Mouse (Mus musculus): Measurements from ENCODE around the gene Ice1. TPM values are rescaled to one million over a fixed set of nuclear protein-coding genes. Genes with fewer than 3 reads are reported as not detected.

Ice1 gene
- 20.0 and 25.6 TPM in 2 replicates for polyA plus RNA-seq (2012; rRNA removed)

DNA sequence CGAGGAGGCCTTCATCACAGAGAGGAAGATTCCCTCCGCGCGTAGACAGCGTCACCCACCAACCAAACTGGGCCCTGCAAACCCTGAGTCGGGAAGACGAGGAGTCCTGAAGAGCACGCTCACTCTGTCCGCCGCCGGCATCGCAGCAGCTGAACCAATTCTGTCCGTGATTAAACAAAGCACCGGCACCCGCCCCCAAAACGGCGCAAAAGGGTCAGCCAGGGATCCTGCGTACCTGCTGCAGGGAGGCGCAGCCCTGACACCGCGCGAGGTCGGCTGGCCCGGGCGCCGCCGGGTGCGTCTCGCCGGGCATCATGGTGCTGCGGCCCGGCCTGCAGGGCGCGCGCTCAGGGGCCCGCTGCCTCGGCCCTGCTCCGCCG lies at the start of gene Ice1:
Gene Ice1 (minus strand): TSS at position 353 of the 380 bp plus-strand sequence.
- no peak for DNase-seq
- WGBS: under 1% methylated on average over 39 of the region's 39 CpGs
- peaks cover 11% of the 10 kb centered on the region for H3K4me1 ChIP-seq (ENCODE audit: control insufficient read depth, insufficient read depth, low read length)
- TF ChIP-seq POLR2A (IDR thresholded peaks at IDR 0.05; ENCODE audit: borderline replicate concordance, extremely low read depth, low read depth, low read length) (no peak), CTCF (IDR thresholded peaks at IDR 0.05; ENCODE audit: insufficient read depth, low read length) (no peak)
- H3K4me3 ChIP-seq (replicated peaks; ENCODE audit: extremely low read depth, low read depth, low read length): peak within 1 kb of the TSS; percentile 62

- Histone ChIP-seq H3K4me1 (ENCODE audit: control insufficient read depth, insufficient read depth, low read length) (no peaks in the 10 kb centered on the region), H3K4me3 (replicated peaks; ENCODE audit: extremely low read depth, low read depth, low read length) (no peak overlapping the region)
- WGBS: 72% methylated on average over 5 of the region's 5 CpGs
- TF ChIP-seq POLR2A (IDR thresholded peaks at IDR 0.05; ENCODE audit: borderline replicate concordance, extremely low read depth, low read depth, low read length): no peak
- no peak for DNase-seq
These were observed 48.4 kb upstream of the Ice1 start for GRCm38 (mm10) chr13:70685825-70686224.

DNA sequence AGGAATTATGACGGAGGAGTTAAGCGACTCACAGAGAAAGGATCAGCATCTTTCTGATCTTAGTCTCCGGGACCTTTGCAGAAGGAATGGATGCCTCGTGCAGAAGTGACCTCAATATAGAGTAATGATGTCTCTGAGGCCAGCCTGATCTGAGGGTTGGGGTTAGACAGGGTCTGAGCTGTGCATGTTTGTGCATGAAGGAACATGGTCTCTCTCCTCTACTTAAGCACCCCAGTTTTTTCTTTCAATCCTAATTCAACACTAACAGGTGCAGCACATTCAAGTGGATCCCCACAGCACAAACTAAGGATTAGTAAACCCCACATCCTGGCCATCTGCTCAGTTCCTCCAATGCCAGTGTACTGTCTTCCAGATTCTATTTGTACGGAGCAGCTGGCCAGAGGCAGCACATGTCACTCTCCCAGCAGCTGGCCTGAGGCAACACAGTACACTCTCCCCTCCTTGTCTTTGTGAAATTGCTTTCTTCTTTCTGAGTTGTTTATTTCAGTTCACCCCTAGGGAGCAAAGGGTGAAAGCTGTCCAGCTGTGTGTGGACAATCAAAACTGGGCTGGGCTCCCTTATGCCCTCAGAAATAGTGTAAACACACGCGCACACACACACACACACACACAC lies 47.7 kb upstream of the Ice1 start:
- 58% methylated on average over 7 of the region's 7 CpGs for WGBS
- Histone ChIP-seq H3K4me3 (replicated peaks; ENCODE audit: extremely low read depth, low read depth, low read length) (no peak overlapping the region), H3K4me1 (ENCODE audit: control insufficient read depth, insufficient read depth, low read length) (no peaks in the 10 kb centered on the region)
- DNase-seq: no peak
- no peak for TF ChIP-seq CTCF (IDR thresholded peaks at IDR 0.05; ENCODE audit: insufficient read depth, low read length)
- TF ChIP-seq POLR2A (IDR thresholded peaks at IDR 0.05; ENCODE audit: borderline replicate concordance, extremely low read depth, low read depth, low read length): no peak

DNA sequence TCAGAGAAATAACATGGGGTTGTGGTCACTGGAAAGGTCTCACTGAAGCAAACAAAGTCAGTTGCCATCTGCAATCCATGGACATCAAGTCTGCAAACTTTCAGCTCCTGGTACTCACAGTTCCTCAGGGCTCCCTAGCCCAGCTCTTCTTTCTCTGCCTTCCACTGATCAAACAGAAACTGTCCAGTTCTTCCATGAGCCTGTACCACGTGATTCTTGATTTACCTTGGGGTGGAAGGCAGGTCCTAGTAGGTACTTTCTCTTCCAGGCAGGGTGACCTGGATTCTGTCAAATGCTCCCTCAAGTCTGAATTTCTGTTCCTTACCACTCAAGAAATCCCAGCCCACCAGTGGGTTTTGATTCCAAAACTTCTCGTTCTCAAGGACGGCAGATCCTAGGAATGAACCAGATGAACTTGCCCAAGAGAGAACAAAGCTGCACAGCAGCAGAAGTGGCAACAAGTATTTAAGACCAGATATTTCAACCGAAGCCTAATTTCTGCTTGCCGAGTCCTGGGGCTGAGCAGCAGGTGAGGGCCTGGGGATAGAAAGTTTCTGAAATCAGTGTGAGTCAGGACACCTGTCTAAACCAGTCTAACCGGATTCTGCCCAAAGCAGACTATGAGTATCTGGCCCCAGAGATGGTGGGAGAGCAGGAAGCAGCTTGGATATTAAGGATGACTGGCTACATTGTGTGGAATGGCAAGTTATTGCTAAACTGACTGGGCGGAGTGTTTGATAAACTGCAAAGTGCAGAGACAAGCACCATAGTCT lies 44.2 kb upstream of the Ice1 start:
- no peak for TF ChIP-seq CTCF (IDR thresholded peaks at IDR 0.05; ENCODE audit: insufficient read depth, low read length)
- DNase-seq: no peak
- 62% methylated on average over 7 of the region's 7 CpGs for WGBS
- no peak overlapping the region for H3K4me3 ChIP-seq (replicated peaks; ENCODE audit: extremely low read depth, low read depth, low read length)
- H3K4me1 ChIP-seq (ENCODE audit: control insufficient read depth, insufficient read depth, low read length): no peaks in the 10 kb centered on the region; the same call in 1 of the 2 replicates

DNA sequence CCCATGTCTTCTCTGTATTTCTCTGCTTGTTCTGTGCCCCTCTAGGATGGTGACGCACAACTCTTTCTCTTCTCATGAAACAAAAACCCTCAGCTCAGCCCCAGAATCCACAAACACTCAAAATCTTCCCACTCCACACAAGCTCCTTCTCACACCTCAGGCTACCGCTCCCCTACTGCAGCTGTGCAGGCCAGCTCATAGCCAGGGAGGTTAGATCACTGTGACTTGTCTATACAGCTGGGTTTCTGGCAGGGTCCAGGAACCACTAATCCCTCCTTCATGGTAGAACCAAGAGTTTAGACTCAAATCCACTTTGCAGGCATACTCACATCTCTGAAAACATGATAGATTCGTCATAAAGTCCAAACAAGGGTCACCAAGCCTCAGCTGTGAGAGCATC lies 42.9 kb upstream of the Ice1 start:
- Histone ChIP-seq H3K4me3 (replicated peaks; ENCODE audit: extremely low read depth, low read depth, low read length) (no peak overlapping the region), H3K4me1 (ENCODE audit: control insufficient read depth, insufficient read depth, low read length) (no peaks in the 10 kb centered on the region; the same call in 1 of the 2 replicates)
- DNase-seq: no peak
- 90% methylated on average over 3 of the region's 3 CpGs for WGBS
- no peak for TF ChIP-seq POLR2A (IDR thresholded peaks at IDR 0.05; ENCODE audit: borderline replicate concordance, extremely low read depth, low read depth, low read length)
- TF ChIP-seq CTCF (IDR thresholded peaks at IDR 0.05; ENCODE audit: insufficient read depth, low read length): no peak

DNA sequence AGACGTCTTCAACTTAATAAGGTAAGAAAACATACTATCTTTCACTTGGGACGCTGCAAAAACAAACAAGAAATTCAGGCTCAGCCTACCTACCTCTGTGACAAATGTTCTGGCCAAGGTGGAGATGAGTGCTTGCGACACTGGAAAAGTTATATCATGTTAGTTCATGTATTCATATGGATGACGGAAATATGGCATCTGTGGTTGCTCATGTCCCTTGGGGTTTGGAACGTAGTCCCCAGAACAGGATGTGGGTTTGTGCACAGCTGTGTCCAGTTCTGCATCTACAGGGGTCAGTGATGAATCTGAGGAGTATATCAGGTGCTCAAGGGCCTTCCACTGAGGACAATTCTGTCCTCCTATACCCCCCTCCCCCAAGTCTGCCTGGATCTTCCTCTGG lies 40.3 kb upstream of the Ice1 start:
- H3K4me1 ChIP-seq (ENCODE audit: control insufficient read depth, insufficient read depth, low read length): no peaks in the 10 kb centered on the region; the same call in 1 of the 2 replicates
- no peak for DNase-seq
- 82% methylated on average over 5 of the region's 5 CpGs for WGBS
- H3K4me3 ChIP-seq (replicated peaks; ENCODE audit: extremely low read depth, low read depth, low read length): no peak overlapping the region
- TF ChIP-seq POLR2A (IDR thresholded peaks at IDR 0.05; ENCODE audit: borderline replicate concordance, extremely low read depth, low read depth, low read length): no peak

DNA sequence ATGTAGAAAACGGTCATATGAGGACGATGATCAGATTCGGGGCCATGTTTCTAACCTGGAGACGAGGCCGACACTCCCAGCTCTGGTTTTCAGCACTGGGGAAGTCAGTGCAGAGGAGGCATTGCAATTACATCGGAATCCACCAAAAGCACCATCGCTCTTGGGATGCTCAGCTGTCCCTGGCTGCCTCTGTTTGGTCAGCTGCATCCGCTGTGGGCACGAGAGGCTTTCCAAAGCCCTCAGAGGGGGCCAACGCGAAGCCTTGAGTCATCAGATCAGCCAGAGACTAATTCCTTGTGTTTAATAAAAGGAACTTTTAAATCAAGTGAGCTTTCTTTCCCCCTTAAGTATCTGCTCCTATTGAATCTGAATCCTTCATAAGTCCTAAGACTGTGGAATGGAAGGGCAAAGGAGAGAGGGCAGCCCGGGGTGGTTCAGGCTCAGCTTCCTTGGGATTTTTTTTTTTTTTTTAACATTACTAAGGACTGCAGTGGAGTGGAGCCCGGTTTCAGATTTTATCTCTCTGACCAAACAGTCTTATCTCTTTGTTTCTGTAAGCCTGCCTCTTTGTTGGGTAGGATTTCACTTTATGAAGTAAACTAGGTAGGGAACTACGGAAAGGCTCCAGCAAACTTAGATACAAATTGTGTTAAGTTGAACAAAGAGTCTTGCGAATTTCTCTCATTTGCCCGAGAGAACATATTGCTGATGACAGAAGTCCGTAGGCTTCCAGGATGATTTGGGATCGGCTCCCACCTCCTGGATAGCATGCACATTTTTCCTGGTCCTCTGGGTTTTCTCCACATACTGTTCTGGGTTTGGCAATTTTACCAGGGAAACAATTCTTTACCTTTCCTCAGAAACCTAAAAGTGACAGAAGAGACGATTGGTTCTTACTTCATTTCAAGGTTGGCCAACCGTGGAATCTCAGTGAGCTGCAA lies 39.1 kb upstream of the Ice1 start:
- no peak overlapping the region for H3K4me3 ChIP-seq (replicated peaks; ENCODE audit: extremely low read depth, low read depth, low read length)
- TF ChIP-seq POLR2A (IDR thresholded peaks at IDR 0.05; ENCODE audit: borderline replicate concordance, extremely low read depth, low read depth, low read length) (no peak), CTCF (IDR thresholded peaks at IDR 0.05; ENCODE audit: insufficient read depth, low read length) (no peak)
- DNase-seq: no peak
- 41% methylated on average over 20 of the region's 20 CpGs for WGBS
- H3K4me1 ChIP-seq (ENCODE audit: control insufficient read depth, insufficient read depth, low read length): no peaks in the 10 kb centered on the region; the same call in 1 of the 2 replicates

DNA sequence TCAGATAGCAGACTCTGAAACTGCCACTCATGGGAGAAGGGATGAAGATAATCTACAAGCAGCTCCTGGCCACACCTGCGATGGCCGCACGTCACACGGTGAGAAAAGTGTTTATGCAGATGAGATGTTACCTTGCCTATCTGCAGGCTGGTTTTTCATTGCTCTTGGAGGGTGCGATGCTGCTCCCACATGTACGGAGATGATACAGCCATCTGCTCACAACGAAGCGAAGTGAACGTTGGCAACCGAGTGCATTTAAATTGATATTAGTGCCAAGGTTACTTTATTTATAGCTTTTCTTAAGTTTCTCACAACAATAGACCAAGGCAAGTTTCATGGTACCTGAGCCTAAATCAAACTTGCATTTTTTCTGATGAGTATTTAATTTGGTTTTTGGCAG lies 37.6 kb upstream of the Ice1 start:
- WGBS: 83% methylated on average over 10 of the region's 10 CpGs
- H3K4me3 ChIP-seq (replicated peaks; ENCODE audit: extremely low read depth, low read depth, low read length): no peak overlapping the region
- H3K4me1 ChIP-seq (ENCODE audit: control insufficient read depth, insufficient read depth, low read length): no peaks in the 10 kb centered on the region; the same call in 1 of the 2 replicates
- DNase-seq: no peak
- TF ChIP-seq POLR2A (IDR thresholded peaks at IDR 0.05; ENCODE audit: borderline replicate concordance, extremely low read depth, low read depth, low read length) (no peak), CTCF (IDR thresholded peaks at IDR 0.05; ENCODE audit: insufficient read depth, low read length) (no peak)

GRCm38 (mm10) chr13:70670080-70670479 lies 32.6 kb upstream of the Ice1 start:
- no peaks in the 10 kb centered on the region for H3K4me1 ChIP-seq (ENCODE audit: control insufficient read depth, insufficient read depth, low read length)
- no peak for TF ChIP-seq CTCF (IDR thresholded peaks at IDR 0.05; ENCODE audit: insufficient read depth, low read length)
- no peak for TF ChIP-seq POLR2A (IDR thresholded peaks at IDR 0.05; ENCODE audit: borderline replicate concordance, extremely low read depth, low read depth, low read length)
- H3K4me3 ChIP-seq (replicated peaks; ENCODE audit: extremely low read depth, low read depth, low read length): no peak overlapping the region
- whole genome bisulfite sequencing: 70% methylated on average over 4 of the region's 4 CpGs
- DNase-seq: no peak

Data from lung, adult 2 months (tissue).